Mouse (Mus musculus) kidney, postnatal 36 days (tissue): ENCODE measurements around the gene Slc22a5.
A peak's percentile ranks its signal among the peaks of the same experiment; 100 is the strongest.
"Not testable (repeated sequence)": the region's sequence is repeated elsewhere in the genome, so short reads cannot be mapped to it uniquely, and the experiment has no call there.

ENCODE experiments used
- DNase-seq, 2 experiments: peaks; one replicate each; pipeline ENCODE4 v3.0.0; 2021 to 2022; ENCODE audit warnings: mixed read lengths in 2 of 2

The Slc22a5 gene

DNA sequence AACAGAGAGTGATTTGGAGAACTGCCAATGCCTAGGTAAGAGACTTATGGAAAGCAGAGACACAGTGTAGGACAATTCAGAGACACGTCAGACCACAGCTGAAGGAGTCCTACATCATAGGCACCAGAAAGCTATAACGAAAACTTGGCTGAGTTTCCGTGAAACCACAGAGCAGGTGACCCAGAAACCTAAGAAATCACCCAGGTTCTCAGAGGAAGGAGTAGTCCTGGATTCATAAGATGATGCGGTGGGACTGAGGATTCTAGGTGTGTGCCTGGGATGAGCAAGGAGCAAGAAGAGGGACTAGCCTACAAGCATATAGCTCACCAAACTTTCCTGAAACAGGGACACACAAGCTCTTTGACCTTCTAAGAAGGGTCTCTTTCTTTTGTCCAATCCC is 3.2 kb downstream of the Slc22a5 start:
- DNase-seq: no peak

GRCm38 (mm10) chr11:53883287-53883686 is 8.2 kb downstream of the Slc22a5 start:
- DNase-seq: no peak

DNA sequence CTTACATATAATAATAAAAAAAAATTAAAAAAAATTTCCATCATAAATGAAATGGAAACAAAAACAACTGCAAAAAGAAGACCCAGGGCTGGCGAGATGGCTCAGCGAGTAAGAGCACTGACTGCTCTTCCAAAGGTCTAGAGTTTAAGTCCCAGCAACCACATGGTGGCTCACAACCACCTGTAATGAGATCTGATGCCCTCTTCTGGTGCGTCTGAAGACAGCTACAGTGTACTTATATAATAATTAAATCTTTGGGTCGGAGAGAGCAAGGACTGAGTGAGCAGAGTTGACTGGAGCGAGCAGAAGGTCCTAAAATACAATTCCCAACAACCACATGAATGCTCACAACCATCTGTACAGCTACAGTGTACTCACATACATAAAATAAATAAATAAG is 13.4 kb downstream of the Slc22a5 start:
- DNase-seq: not testable (repeated sequence)

DNA sequence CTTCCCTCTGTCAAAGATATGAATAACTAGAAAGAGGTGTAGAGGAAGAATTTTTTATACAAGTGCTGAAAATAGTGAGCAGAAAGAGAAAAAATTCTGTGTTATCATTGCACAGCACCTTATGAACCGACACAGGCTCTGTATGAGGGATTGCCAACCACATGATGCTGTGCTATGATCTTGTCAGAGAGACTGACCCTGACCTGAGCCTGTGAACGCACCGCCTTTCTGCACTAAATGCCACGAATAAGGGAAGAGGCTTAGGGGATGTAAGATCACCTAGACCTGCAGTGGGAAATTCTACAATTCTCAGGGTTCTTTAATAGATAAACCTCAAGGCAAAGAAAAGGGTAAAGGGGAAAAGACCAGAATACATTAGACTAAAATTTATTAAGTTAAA is 15.0 kb downstream of the Slc22a5 start:
- DNase-seq: no peak

DNA sequence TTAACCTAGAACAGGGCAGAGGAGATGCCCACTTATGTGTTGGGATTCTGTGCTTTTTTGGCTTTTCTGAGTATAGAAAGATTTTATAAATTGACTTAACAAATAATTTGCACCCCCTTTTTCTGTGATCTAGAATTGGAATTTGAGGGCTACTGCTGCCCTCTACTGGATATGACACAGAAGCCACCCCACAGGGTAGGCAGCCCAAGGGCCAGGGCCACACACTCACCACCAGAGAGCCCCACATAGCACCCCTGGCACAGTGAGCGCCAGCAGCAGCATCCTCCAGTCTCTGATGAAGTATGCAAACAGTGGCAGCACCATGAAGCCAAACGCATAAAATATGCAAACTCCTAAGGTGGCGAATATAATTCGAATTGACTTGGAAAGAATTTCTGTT is 16.8 kb downstream of the Slc22a5 start:
- peak in 1 of 2 experiments; percentile 36 for DNase-seq

DNA sequence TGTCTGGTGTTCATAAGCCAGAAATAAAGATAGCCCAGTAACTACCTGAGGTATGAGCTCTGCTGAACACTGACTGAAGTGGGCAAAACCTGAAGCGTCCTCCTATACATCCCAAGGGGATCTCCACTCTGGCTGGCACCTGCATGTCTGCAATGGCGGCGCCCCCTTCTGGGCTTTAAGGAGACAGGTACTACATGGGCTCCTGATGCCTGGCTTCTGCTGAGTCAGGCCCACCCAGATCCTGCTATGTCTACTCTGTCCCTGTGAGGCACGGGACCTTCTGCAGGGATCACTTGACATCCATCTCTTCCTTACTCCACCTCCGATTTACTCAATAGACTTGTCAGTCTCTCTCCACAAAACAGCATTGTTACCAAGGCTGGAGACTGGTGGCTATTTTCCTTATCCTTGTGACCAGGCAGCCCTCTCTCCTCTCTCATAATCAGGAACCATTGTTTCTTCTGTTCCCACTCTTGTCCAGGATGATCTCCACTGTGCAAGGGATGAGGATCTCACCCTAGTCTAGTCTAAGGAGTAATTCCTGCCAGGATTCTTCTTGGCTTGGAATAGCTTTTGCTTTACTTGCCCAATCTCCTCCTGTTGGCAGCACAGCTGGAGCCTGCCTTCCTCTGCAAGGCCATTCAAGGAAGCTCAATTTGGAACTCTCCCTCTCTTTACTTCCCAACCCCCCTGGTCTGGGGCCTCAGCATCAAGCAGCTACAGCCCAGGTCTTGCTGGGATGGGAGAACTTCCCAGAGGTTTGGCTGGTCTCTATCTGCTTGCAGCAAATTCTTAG is 17.4 kb downstream of the Slc22a5 start:
- not testable (repeated sequence) for DNase-seq

DNA sequence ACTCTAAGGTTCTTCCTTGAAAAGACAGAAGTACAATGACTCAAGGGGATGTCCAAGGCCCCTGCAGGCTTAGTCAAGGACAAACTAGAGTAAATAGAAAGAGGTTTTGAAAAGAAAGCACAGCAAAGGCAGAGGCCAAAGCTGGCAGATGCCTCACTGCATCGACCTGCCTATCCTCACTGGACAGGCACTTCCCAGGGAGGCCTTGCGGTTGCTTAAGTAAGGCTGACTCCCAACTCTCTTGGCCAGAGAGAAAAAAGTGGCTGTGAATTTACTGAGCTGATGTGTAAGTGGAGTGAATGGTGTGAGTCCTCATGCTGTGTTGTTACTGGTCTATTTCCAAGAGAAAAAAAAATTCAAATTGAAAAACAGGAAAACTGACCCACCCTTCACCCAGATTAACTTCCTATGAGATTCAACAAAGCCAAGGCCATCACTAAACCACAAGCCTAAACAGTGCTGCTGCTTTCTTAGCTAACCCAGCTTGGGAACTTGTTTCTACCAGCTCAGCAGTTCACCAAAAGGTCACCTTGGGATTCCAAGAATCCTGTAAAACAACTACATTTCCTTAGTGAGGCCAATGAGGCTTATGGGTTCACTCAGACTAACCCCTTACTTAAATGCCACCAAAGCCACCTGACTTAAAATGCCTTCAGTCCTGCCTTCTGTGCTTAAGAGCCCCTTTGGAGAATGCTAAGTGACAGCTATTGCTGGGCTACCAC is 19.5 kb downstream of the Slc22a5 start:
- DNase-seq: peak in 1 of 2 experiments; percentile 46

DNA sequence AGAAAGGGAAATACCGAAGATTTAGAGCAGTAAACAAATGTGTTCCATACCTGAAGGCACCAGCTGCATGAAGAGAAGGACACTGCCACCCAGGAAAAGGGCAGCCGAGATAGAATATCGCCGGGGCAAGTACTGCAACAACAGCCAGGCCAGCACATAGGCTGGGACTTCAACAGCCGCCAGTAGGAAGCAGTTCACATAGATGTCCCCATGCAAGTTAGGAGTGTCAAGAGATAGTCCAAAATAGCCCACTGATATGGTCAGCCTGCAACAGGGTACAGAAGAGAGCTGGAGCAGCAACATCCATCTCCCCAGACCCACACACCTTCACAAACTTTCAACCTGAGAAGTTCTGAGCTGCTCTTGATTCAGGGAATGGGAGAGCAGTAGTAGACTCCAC is 22.3 kb downstream of the Slc22a5 start:
- DNase-seq: no peak

DNA sequence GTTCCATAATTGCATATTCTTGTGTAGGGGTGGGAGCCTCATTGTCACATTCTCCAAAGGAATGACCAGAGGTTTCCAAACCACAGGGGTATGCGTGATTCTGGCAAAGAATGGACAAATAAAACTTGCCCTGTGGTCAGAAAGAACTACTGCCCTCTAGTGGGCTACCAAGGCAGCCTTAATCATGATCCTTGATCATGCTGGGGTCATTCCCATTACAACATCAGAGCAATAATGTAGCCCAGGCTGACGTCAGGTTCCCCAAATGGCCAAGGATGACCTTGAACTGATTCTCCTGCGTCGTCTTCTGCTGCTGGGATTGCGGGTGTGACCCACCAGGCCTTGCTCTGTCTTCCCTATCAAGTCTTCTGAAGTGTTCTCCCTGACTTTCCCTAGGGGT is 23.1 kb downstream of the Slc22a5 start:
- DNase-seq: peak; percentile 40 to 48

- not testable (repeated sequence) for DNase-seq
Observed at GRCm38 (mm10) chr11:53864724-53865310, 26.6 kb downstream of the Slc22a5 start.

GRCm38 (mm10) chr11:53860944-53861343 is 30.5 kb downstream of the Slc22a5 start:
- DNase-seq: not testable (repeated sequence)

- DNase-seq: peak; percentile 55 to 69
Observed at GRCm38 (mm10) chr11:53858761-53859580, 32.5 kb downstream of the Slc22a5 start, which contains the start of gene Gm12216. Gm12216 (minus strand) TSS chr11:53859256.

GRCm38 (mm10) chr11:53858058-53858760 is 33.3 kb downstream of the Slc22a5 start:
- DNase-seq: no peak

GRCm38 (mm10) chr11:53853665-53854064 is 37.8 kb downstream of the Slc22a5 start:
- DNase-seq: no peak

GRCm38 (mm10) chr11:53851795-53852194 is 39.7 kb downstream of the Slc22a5 start:
- DNase-seq: no peak

- peak; percentile 80 to 90 for DNase-seq
Observed at GRCm38 (mm10) chr11:53849588-53850320, 41.7 kb downstream of the Slc22a5 start.

- peak; percentile 42 to 49 for DNase-seq
Observed at GRCm38 (mm10) chr11:53845680-53846079, 45.8 kb downstream of the Slc22a5 start.

- DNase-seq: no peak
Observed at GRCm38 (mm10) chr11:53843106-53843505, 48.4 kb downstream of the Slc22a5 start.

GRCm38 (mm10) chr11:53842161-53842581 is 49.3 kb downstream of the Slc22a5 start:
- DNase-seq: no peak

- no peak for DNase-seq
Observed at GRCm38 (mm10) chr11:53841514-53841913, 49.9 kb downstream of the Slc22a5 start.
